Mouse (Mus musculus): ENCODE data around the gene Cfap99. TPM values are rescaled to one million over a fixed set of nuclear protein-coding genes. Genes with fewer than 3 reads are reported as not detected.
A peak's percentile ranks its signal among the peaks of the same experiment; 100 is the strongest.

The Cfap99 gene
- total RNA-seq, 2 experiments from 2014 or later: 0.16 TPM; not detected in 1

DNA sequence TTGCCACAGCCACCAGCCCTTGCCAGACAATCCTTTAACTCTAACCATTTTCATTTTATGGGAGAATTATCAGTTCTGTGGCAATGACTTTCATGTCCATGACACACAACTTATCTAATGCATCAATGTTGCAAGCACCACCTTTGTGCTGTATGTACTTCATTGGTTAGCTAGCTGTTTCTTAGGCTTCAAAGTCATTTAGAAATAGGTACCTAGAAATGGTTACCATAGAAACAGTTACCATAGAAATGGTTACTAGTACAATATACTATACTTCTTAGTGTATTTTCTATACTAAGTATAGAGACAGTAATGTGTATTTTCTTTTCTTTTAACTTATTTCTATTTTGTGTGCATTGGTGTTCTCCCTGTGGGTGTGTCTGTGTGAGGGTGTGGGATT is 36.9 kb downstream of the Cfap99 start:
- intact Hi-C loops (cut with DNase I; ENCODE audit: low total_unique reads): no loop called here
- DNase-seq: no peak

DNA sequence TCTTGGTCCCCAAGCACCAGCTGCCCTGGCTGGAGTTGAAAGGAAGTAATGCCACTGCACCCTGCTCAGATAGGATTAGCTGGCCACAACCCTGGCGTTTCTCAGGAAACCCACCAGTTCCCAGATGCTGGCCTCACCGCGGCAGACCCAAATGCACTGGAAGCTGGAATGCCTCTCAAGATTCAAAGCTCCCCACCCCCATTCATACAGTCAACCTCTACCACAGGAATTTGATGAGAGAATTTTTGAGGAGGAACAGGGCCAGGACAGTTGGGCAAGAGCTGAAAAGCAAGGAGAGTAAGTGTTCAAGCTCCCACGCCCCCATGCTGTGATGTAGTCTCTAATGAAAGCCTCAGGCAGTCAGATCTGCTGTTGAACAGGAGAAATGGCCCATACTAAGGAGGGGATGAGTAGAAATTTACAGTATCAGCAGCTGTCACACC is 37.9 kb downstream of the Cfap99 start:
- no peak for DNase-seq
- intact Hi-C loops (cut with DNase I; ENCODE audit: low total_unique reads): no loop called here

DNA sequence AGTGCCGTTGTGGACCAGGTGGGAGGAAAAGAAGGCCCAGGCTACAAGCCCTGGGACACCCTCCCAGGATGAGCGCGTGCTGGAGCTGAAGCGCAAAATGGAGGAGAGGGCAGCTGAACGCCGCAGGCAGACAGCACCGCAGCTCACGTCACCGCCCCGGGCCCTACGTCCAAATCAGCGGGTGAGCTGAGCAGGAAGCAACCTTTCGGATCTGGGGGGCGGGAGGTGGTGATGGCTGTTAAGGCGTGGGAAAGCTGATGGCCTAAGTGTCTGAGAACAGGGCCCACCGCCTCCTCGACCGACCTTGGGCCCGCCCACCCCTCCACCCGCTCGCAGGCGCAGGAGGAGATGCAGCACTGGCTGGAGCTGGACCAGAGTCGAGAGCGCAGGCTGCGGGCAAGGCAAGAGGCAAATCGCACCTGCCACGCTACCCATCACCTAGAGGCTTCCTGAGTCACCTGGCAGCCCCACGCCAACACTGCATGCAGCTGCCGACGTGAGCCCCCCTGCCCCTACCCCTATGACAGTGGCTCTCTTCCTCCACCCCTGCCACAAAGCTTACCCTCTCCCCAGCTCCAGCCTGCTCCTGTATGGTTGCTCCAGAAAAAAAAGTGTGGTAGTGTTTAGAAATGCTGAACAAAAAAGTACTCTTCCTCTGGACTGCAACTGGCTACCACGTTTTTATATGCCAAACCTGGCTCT is 38.6 kb downstream of the Cfap99 start:
- peak; percentile 28 for DNase-seq
- intact Hi-C loops (cut with DNase I; ENCODE audit: low total_unique reads): no loop called here

DNA sequence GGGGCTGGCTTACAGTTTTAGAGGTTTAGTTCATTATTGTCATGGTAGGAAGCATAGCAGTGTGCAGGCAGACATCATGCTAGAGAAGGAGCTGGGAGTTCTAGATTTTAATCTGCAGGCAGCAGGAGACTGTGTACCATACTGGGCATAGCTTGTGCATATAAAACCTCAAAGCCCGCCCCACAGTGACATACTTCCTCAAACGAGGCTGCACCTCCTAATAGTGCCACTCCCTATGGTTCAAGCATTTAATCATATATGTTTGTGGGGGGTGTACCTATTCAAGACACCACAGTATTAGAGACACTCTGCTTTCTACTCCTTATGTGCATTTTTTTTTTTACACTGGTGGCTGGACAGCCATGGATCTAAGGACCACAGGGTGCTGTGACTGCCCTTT is 41.7 kb downstream of the Cfap99 start:
- DNase-seq: no peak
- intact Hi-C loops (cut with DNase I; ENCODE audit: low total_unique reads): loop anchor here (10.0 kb wide), 1 partner anchor 125 kb away; no protein-coding TSS in a partner anchor

DNA sequence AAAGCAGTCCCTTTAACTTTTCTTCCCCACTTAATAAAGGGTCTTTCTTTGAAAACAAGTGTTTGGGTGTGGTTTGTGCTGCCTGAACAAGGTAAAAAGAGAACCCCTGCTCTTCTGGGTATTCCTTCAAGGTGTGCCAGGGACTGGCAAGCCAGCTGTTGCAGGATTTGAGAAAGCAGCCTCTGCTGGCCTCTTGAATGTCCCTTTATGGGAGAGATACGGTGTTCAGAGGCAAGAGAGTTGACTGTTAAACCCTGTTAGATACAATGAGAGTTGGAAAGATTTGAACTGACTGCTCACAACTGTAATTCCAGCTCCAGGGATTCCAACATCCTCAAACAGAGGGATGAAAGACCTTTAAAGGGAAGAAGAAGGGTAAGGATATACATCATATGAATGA is 45.7 kb downstream of the Cfap99 start:
- intact Hi-C loops (cut with DNase I; ENCODE audit: low total_unique reads): loop anchor here (10.0 kb wide), 1 partner anchor 129 kb away; no protein-coding TSS in a partner anchor
- no peak for DNase-seq

DNA sequence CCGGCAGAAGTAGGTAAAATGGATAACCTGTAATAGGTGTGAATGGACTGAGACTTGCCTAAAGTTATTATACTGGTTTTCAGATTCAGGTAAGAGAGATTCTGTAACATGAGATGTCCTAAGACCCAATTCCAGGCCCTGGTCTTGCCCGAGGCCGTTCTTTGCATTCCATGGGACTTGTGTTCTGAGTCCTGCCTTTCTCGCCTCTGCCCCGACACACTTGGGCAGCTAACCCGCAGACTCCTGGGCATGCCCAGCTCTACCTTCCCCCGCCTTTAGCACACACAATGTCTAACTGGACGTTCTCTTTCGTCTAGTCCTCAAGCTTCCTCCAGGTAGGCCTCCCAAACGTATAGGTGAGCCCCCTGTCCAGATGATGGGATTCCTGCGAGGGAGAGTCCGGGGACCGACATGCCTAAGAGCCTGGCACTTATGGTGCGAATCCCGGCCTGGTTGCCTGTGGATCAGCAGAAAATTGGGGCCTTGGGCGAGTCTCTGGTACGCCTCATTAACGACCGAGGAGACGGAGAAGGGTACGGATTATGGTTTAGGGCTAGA is 47.2 kb downstream of the Cfap99 start:
- no peak for DNase-seq
- intact Hi-C loops (cut with DNase I; ENCODE audit: low total_unique reads): loop anchor here (10.0 kb wide), 1 partner anchor 131 kb away; no protein-coding TSS in a partner anchor

DNA sequence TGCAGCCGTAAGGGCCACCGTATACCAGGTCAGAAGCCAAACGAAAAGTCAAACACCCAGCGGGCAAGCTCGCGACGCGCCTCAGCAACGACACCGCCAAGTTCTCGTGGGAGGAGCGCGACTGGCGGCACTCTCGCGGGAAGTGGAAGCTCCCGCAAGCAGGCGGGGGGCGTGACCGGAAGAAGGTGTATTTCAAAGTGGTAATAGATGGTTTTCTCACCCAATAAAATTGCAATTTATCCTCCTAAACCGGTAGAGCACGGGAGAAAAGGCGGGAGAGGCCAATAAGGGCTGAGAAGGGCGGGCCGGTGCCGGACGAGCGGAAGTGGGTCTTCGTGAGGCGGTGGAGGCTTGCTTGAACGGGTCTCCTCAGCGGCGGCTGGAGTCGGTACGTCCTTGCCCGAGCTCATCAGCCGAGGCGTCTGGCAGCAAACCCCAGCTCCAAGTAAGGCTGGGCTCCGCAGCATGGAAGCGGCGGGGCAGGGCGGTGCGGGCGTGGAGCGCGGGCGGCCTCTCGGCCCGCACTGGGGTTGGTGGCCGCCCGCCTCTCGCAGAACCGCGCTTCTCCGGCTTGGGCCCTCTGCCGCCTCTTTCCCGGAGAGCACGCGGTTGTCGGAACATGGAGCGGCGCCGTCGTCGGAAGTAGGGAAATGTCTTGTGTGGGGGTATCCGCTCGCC is 47.8 kb downstream of the Cfap99 start, which contains the start of gene Rnf4:
TSS of gene Rnf4 (plus strand) at position 193 of the 678 bp plus-strand sequence.
- DNase-seq: peak; percentile 99
- intact Hi-C loops (cut with DNase I; ENCODE audit: low total_unique reads): loop anchor here (10.0 kb wide), 1 partner anchor 131 kb away; no protein-coding TSS in a partner anchor

DNA sequence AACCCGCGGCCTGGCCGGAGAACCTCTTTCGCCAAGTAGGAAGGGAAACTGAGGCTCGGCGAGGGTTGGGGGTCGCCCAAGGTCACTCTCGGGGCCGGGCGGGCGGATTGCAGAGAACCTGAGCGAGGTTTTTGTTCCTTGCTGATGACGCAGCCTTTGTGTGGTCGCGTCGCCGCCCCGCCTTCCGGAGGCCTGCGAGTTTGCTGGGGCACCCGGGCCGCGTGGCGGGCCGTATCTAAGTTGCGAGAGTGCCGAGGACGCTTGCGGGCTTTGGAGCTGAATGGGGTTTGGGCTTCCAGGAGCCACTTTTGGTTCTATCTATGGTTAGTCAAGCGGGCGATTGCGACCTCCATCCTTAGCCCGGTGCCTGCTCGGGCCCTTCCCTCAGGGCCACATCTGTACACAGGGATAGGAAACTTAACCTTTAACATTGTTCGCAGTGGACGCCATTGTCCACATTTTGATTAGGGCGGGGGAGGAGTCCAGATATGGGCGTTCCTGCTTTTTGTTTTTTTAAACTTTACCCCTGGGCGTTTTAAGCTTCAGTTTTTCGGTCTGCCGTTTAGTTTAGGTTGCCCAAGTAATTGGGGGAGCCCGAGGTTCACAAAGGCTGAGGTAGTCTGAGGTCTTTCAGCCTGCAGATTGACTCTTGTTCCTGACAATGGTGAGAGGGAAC is 48.5 kb downstream of the Cfap99 start:
- intact Hi-C loops (cut with DNase I; ENCODE audit: low total_unique reads): loop anchor here (10.0 kb wide), 1 partner anchor 132 kb away; no protein-coding TSS in a partner anchor
- DNase-seq: peak; percentile 52

DNA sequence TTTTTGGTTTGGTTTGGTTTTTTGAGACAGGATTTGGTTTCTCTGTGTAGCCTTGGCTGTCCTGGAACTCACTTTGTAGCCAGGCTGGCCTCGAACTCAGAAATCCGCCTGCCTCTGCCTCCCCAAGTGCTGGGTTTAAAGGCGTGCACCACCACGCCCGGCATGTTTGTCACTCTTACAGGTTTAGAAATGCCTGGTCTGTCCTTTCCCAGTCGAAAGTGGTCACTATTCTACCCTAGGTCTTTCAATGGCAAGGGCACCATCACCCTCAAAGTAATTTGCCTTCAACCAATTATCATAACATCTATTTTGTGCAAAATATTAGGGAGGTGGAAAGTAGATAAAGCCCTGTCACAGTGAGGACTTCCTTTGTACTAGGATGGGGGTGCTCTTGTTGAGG is 51.8 kb downstream of the Cfap99 start:
- intact Hi-C loops (cut with DNase I; ENCODE audit: low total_unique reads): no loop called here
- DNase-seq: no peak

DNA sequence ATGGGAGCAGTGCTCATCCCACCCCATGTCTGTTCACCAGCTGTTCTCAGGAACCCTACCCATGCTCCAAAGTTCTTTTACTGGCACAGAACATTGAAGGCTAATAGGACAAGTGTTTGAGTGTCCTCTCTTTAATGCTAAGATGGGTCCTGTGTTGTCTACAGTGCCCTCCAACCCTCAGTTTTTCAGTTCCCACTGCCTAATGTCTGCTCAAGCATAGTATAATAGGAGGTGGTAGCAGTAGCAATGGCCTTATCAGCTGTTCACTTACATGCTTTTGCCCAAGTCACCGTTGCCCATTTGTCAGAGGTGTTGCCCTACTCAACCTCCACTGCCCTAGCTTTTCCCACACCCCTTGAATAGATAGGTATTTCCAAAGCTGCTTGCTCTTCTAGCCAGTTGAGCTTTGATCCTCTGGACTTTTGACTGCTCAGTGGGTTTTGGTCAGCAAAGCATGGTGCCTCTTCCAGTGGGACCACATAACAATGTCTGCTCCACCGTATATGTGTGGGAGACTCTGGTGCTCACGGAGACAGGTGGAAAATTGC is 63.8 kb downstream of the Cfap99 start:
- DNase-seq: no peak
- intact Hi-C loops (cut with DNase I; ENCODE audit: low total_unique reads): no loop called here

DNA sequence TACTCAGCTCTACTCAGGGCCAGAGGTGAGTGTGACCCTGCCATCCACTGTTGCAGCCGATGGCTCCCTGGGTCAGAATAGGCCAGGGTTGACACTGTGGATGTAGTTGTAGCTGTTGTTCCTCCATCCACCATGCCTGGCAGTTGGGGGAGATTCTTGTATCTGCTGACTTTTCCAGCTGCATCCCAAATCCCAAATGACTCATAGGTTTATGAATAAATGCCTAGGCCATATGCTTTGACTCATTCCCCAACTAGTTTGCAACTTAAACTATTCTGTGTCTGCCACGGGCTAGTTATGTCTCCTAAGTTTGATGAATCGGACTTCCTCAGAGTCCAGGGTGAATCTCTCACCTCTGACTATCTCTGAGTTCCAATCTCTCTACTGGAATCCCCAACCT is 71.9 kb downstream of the Cfap99 start:
- intact Hi-C loops (cut with DNase I; ENCODE audit: low total_unique reads): no loop called here
- DNase-seq: no peak

DNA sequence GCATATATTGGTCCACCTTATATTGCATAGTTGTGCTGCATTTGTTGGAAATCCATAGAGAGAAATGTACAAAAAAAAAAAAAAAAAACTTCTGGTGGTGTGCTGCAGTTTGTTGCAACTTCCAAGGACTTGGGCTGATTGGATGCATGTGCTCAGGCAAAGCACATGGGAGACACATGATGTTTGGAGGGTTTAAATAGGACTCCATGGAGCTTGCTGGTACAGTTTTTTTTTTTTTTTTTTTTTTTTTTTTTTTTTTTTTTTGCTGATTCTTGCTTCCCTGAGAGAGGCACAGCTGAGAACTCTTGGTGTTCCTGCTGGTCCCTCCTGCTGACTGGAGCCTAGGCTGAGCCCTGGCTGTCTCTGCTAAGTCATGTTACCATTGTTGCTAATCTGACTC is 74.7 kb downstream of the Cfap99 start:
- no peak for DNase-seq
- intact Hi-C loops (cut with DNase I; ENCODE audit: low total_unique reads): no loop called here

DNA sequence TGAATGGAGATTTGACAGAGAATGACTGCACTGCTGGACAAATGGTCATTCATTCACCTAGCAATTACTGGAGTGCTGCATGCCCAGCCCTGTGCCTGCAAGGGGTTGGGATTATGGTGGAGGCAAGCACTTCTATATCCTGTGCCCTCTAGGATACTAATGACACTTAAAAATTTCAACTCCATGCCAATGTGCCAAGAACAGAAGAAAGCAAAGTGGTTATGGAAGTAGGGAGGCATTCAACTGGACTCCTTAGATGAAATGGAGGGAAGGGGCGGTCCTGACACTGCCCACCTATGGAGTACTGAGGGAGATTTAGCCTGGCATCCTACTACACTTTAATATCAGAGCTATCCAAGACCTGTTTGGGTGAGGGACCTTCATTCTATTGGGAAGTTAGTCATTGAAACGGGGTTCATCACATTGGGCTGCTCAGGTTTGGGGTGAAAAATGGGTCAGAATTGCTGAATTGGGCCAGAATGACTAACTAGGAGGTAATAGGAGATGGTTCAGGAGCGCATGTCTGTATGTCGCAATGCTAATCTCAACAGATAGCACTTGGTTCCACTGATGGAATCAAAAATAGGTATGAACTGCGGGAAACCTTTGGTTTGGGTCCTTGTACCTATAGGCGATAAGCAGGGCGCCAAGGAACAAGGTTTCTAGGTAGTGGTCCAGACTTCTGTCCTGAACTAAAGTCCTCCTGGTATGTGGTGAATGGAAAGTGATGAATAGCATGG is 80.3 kb downstream of the Cfap99 start:
- no peak for DNase-seq
- intact Hi-C loops (cut with DNase I; ENCODE audit: low total_unique reads): no loop called here

DNA sequence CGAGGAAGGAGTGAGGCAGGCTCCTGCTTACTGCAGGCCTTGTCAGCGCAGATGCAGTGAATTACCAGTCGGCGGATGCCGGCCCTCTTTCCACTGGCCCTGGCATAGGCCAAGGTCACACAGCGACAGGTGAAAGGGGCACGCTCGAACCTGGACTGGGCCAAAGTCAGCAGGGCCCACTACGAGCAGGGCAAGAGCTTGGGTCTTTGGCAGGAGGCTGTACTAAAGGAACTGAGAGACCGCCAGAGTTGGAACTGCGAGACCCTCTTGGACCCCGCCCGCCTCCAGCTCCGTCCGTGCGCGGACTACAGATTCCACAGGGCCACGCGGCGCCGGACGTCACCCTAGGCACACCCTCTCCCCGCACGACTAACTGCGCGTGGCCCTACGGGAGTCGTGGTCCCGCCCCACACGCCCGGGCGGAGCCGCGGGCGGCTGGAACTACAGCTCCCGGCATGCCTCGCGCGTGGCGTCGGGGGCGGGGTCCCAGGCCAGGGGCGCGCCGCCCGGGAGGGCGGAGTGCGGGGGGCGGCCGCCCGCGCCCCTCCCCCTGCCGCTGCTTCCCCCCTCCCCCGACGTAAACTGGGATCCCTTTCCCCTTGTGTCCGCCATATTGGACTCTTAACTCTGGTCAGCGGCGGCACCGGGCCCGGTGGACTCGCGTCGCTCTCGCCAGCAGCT is 81.1 kb downstream of the Cfap99 start, which contains the start of gene Fam193a:
TSS of gene Fam193a (plus strand) at position 593 of the 681 bp plus-strand sequence.
- intact Hi-C loops (cut with DNase I; ENCODE audit: low total_unique reads): no loop called here
- peak; percentile 98 for DNase-seq

DNA sequence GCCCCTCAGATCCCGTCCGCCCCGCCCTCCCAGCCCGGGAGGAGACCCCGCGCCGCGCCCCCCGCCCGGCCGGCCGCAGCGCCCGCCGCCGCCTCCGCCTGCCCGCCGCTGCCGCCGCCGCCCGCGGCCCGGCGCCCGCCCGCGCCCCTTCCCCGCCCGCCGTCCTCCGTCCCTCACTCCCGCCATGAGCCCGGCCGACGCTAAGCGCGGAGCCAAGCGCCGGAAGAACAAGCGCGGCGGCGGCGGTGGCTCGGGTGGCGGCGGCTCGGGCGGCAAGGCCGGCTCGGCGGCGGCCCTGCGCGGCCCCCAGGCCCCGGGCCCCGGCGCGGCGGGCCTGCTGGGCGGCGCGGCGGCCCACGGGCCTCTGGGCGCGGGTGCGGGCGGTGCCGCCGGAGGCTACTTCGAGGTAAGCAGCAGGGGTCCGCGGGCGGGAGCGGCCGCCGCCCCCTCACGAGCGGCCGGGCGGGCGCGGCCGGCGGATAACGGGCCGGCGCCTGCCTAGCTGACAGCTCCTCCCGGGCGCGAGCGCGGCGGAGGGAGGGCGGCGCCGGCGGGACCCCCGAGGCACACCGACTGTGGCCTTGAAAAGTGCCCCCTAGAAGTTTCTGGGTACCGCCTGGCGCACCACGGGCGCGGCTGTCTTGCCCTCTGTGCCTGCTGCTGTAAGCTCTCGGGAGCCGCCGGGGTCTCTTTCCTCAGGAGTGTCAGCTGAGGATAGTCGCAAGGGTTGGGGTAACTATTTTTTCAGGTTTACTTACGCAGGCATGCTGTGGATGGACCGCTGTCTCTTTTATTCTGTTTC is 81.8 kb downstream of the Cfap99 start:
- intact Hi-C loops (cut with DNase I; ENCODE audit: low total_unique reads): no loop called here
- DNase-seq: peak; percentile 23

DNA sequence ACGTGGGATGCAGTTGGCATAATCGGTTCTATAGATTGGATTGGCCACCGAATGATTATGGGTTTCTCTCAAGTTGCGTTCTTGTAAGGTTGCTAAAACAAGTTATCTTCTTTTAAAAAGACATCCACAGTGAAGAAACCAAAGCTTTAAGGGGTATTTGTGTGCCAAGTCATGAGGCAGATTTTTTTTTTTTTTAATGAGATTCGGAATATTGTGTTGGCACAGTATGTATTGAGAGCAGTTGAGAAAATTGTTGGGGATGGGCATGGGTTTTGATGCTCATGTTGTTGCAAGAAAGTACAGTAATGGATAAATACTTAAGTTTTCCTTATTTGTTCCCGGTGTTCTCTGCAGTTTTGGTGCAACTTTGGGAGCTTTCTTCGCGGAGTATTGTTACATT is 82.4 kb downstream of the Cfap99 start:
- no peak for DNase-seq

DNA sequence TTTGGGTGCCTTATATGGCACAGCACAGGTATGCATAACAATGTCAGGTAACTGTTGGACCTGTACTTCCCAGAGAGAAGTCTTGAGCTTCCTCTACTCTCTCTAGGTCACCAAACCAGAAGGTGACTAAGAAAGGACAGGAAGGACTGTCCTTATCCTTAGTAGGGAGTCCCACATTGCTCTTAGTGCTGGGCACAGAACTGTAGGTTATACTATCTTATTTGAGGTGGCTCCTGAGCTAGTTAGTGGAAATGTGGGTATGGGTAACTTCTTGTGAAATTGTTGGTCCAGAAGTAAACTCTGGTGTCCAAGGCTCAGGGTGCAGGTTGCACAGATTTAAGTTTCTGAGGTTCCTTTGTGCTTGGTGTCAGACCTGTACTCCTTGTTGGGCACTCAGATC is 83.7 kb downstream of the Cfap99 start:
- no peak for DNase-seq
- intact Hi-C loops (cut with DNase I; ENCODE audit: low total_unique reads): no loop called here

More for the DNA sequence above, 82.4 kb downstream of the Cfap99 start:
- intact Hi-C loops (cut with DNase I; ENCODE audit: low total_unique reads): no loop called here

DNA sequence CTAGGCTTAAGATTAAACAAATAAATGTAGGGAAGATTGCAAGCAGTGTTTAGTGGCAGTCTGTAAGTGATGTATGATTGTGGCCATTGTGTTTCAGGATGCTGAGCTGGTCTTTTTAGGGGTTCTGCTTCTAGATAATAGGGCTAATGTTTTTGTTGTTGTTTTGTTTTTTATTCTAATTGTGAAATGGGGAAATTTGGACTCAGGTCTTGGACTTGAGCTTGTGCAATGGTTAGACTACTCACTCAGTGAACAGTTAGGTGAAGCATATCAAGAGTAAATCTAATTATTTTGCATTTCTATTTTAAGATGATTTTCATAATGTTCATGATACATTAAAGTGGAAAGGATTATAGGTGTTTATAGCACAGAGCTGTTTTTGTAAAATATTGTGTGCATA is 84.1 kb downstream of the Cfap99 start:
- intact Hi-C loops (cut with DNase I; ENCODE audit: low total_unique reads): no loop called here
- DNase-seq: no peak
